Mouse (Mus musculus): Measurements from ENCODE around the gene Mcrip1. TPM values are rescaled to one million over a fixed set of nuclear protein-coding genes. Genes with fewer than 3 reads are reported as not detected.
"Not testable (repeated sequence)": the region's sequence is repeated elsewhere in the genome, so short reads cannot be mapped to it uniquely, and the experiment has no call there.

Mcrip1 gene
- polyA plus RNA-seq, 1 experiment: 191 TPM

DNA sequence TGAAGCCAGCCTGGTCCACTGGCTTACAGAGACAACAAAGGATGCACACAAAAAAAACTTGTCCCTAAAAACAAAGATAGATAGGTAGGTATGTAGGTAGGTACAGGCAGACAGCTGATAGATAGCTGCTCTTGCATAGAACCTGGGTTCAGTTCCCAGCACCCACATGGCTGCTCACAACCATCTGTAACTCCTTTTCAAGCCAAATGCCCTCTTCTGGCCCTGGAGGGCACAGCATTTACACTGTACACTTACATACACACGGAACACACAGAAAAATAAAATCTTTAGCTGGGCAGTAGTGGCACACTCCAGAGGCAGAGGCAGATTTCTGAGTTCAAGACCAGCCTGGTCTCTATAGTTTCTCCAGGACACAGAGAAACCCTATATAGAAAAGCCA is 34.4 kb upstream of the Mcrip1 start:
- H3K4me3 ChIP-seq (ENCODE audit: control insufficient read depth, insufficient read depth, low read length): no peak overlapping the region
- TF ChIP-seq CTCF (IDR thresholded peaks at IDR 0.05; ENCODE audit: borderline replicate concordance, control insufficient read depth, extremely low read depth, insufficient read depth, low read length, poor library complexity) (no peak), POLR2A (IDR thresholded peaks at IDR 0.05; ENCODE audit: control insufficient read depth, extremely low read depth, insufficient read depth, low read length, poor library complexity) (no peak)
- H3K27ac ChIP-seq (ENCODE audit: control insufficient read depth, insufficient read depth, low read length): no peak overlapping the region
- WGBS: 94% methylated on average over 1 of the region's 1 CpGs
- DNase-seq: no peak
- no peaks in the 10 kb centered on the region for H3K27me3 ChIP-seq (ENCODE audit: control insufficient read depth, insufficient read depth, low read length)
- H3K4me1 ChIP-seq (replicated peaks; ENCODE audit: control insufficient read depth, insufficient read depth, low read length): peaks cover 23% of the 10 kb centered on the region
- peaks cover 29% of the 10 kb centered on the region for H3K36me3 ChIP-seq (ENCODE audit: control insufficient read depth, insufficient read depth, low read length)

DNA sequence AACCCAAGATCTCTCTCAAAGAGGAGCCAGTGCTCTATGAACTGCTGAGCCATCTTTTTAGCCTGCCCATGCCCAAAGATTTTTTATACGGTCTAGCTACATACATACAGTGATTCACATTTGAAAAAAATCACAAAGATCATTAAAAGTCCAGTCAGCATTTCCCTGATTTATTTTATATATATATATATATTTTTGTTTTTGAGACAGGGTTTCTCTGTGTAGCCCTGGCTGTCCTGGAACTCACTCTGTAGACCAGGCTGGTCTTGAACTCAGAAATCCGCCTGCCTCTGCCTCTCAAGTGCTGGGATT is 33.4 kb upstream of the Mcrip1 start:
- DNase-seq: not testable (repeated sequence)
- H3K36me3 ChIP-seq (ENCODE audit: control insufficient read depth, insufficient read depth, low read length): peaks cover 29% of the 10 kb centered on the region

DNA sequence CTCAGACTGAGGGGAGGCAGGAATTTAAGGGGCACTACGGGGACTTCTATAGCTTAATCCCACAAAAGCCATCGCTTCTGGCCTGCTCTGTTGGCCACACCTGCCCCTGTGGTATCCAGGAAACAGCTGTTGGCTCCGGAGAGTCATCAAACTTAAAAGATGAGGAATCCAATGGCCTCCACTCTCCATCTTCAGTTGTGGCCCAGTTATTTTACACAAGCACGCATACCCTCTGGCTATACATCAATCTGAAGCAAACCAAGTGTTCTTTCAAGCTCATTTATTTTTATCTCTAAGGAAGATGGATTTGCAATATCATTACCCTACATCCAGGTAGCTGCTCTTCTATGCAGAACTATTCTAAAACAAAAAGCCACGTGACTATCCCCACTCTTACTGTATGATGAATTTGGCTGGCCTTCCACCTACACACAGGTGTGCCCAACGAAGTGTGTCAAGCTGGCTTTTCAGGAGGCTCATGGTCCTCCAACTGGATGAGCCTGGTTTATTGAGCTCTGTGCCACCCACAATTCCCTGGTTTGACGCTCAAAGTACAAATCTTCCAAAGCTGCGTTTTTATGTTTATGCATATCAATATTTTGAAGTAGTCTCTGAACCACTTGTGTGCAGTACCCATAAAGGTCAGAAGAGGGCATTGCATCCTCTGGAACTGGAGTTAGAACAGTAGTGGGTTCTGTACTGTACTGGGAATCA is 32.9 kb upstream of the Mcrip1 start:
- WGBS: 57% methylated on average over 8 of the region's 8 CpGs
- Histone ChIP-seq H3K4me1 (replicated peaks; ENCODE audit: control insufficient read depth, insufficient read depth, low read length) (peaks cover 23% of the 10 kb centered on the region), H3K27me3 (ENCODE audit: control insufficient read depth, insufficient read depth, low read length) (no peaks in the 10 kb centered on the region), H3K4me3 (ENCODE audit: control insufficient read depth, insufficient read depth, low read length) (peak overlapping the region; percentile 97), H3K36me3 (ENCODE audit: control insufficient read depth, insufficient read depth, low read length) (peaks cover 29% of the 10 kb centered on the region), H3K27ac (ENCODE audit: control insufficient read depth, insufficient read depth, low read length) (peak overlapping the region; percentile 27)
- DNase-seq: peak; percentile 68
- TF ChIP-seq POLR2A (IDR thresholded peaks at IDR 0.05; ENCODE audit: control insufficient read depth, extremely low read depth, insufficient read depth, low read length, poor library complexity) (no peak), CTCF (IDR thresholded peaks at IDR 0.05; ENCODE audit: borderline replicate concordance, control insufficient read depth, extremely low read depth, insufficient read depth, low read length, poor library complexity) (no peak)

More for the DNA sequence above, 33.4 kb upstream of the Mcrip1 start:
- H3K4me3 ChIP-seq (ENCODE audit: control insufficient read depth, insufficient read depth, low read length); H3K27ac ChIP-seq (ENCODE audit: control insufficient read depth, insufficient read depth, low read length); H3K27me3 ChIP-seq (ENCODE audit: control insufficient read depth, insufficient read depth, low read length): not testable (repeated sequence)
- WGBS: 94% methylated on average over 2 of the region's 2 CpGs
- peaks cover 23% of the 10 kb centered on the region for H3K4me1 ChIP-seq (replicated peaks; ENCODE audit: control insufficient read depth, insufficient read depth, low read length)

DNA sequence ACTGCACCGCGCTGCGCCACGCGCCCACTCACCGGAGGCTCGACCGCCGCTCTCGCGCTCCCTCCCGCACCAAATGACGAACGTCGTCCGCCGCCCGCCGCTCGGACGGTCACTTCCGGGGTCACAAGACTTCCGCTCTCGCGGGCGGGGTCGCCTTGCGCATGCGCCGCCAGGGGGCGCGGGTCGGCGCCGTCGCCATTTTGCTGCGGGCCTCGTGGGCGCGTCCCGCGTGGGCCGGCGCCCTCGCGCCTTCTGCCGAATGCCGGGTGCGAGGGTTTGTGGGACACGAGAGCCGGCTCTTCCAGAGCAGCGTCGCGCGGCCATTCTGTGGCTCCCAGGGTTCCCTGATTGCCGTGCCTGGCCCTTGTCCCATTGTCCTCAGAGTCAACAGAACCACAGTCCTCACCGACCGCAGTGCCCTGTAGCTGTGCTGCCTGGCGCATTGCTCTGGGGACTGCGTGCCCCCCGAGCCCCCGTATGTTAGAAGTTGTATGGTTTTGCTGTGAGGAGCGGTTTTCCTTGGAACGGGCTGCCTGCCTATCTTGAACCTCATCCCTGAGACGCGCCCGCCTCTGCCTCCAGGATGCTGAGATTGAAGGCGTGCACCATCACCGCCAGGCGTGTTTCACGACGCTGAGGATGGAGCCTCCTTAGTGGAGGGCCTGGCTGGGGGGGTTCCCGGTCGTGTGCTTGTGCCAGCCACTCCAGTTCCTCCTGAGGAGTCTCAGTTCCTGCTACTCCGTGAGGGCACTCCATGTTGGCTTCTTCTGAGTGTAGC is 32.2 kb upstream of the Mcrip1 start, which contains the start of gene Arhgdia:
TSS of gene Arhgdia (minus strand) at position 135 of the 778 bp plus-strand sequence.
- peaks cover 23% of the 10 kb centered on the region for H3K4me1 ChIP-seq (replicated peaks; ENCODE audit: control insufficient read depth, insufficient read depth, low read length)
- H3K27me3 ChIP-seq (ENCODE audit: control insufficient read depth, insufficient read depth, low read length): no peaks in the 10 kb centered on the region
- WGBS: 2% methylated on average over 75 of the region's 75 CpGs
- DNase-seq: peak; percentile 87
- peak within 1 kb of the TSS; percentile 97 for H3K4me3 ChIP-seq (ENCODE audit: control insufficient read depth, insufficient read depth, low read length)
- TF ChIP-seq CTCF (IDR thresholded peaks at IDR 0.05; ENCODE audit: borderline replicate concordance, control insufficient read depth, extremely low read depth, insufficient read depth, low read length, poor library complexity) (peak; percentile 72; the same call in 1 of the 2 replicates), POLR2A (IDR thresholded peaks at IDR 0.05; ENCODE audit: control insufficient read depth, extremely low read depth, insufficient read depth, low read length, poor library complexity) (peak; percentile 97)
- H3K27ac ChIP-seq (ENCODE audit: control insufficient read depth, insufficient read depth, low read length): peak within 1 kb of the TSS; percentile 51
- H3K36me3 ChIP-seq (ENCODE audit: control insufficient read depth, insufficient read depth, low read length): peaks cover 22% of the 10 kb centered on the region

DNA sequence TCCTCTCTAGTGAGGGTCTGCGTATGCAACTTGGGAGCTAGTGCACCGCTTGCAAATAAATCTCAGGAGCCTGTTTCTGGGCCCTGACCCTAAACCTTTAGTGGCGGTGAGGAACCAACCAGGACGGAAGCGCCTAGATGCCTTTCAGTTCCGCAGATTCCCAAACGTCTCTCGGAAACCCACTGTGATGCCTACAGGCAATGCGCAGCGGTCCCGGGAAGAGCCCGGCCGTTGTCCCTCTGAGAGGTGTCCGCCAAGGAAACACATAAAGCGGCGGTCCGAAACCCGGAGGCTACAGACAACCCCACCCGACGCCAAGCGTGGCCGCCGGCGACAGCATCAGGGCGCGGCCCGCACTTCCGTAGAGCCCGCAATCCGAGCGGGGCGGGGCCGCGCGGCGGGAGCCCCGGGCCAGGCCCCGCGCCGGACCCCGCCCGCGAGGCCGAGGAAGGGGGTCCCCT is 31.4 kb upstream of the Mcrip1 start:
- H3K27me3 ChIP-seq (ENCODE audit: control insufficient read depth, insufficient read depth, low read length): no peaks in the 10 kb centered on the region
- H3K4me3 ChIP-seq (ENCODE audit: control insufficient read depth, insufficient read depth, low read length): peak overlapping the region; percentile 97
- peak; percentile 47 for DNase-seq
- H3K36me3 ChIP-seq (ENCODE audit: control insufficient read depth, insufficient read depth, low read length): peaks cover 19% of the 10 kb centered on the region
- TF ChIP-seq CTCF (IDR thresholded peaks at IDR 0.05; ENCODE audit: borderline replicate concordance, control insufficient read depth, extremely low read depth, insufficient read depth, low read length, poor library complexity): no peak
- TF ChIP-seq POLR2A (IDR thresholded peaks at IDR 0.05; ENCODE audit: control insufficient read depth, extremely low read depth, insufficient read depth, low read length, poor library complexity): no peak
- H3K4me1 ChIP-seq (replicated peaks; ENCODE audit: control insufficient read depth, insufficient read depth, low read length): peaks cover 23% of the 10 kb centered on the region
- H3K27ac ChIP-seq (ENCODE audit: control insufficient read depth, insufficient read depth, low read length): peak overlapping the region; percentile 51
- 1% methylated on average over 44 of the region's 44 CpGs for WGBS

DNA sequence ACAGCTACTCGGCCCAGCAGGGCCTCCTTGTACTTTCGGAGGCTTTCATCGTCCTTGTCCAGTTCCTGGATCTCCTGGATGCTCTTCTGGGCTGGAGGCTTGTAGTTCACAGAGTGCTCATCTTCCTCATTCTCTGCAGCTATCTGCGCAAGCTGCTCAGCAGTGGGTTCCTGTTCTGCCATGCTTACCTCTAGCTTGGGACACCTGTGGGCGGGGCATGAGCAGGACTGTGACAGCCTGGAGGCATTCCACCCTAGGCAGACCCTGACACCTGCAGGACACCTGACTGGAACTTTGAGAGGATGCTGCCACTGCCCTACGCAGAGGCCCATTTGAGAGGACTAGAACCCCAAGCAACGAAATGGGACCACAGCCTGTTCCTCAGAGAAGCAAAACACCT is 30.7 kb upstream of the Mcrip1 start:
- Histone ChIP-seq H3K4me1 (replicated peaks; ENCODE audit: control insufficient read depth, insufficient read depth, low read length) (peaks cover 23% of the 10 kb centered on the region), H3K36me3 (ENCODE audit: control insufficient read depth, insufficient read depth, low read length) (peaks cover 19% of the 10 kb centered on the region), H3K4me3 (ENCODE audit: control insufficient read depth, insufficient read depth, low read length) (peak overlapping the region; percentile 97), H3K27me3 (ENCODE audit: control insufficient read depth, insufficient read depth, low read length) (no peaks in the 10 kb centered on the region), H3K27ac (ENCODE audit: control insufficient read depth, insufficient read depth, low read length) (peak overlapping the region; percentile 51)
- WGBS: 49% methylated on average over 7 of the region's 7 CpGs
- TF ChIP-seq CTCF (IDR thresholded peaks at IDR 0.05; ENCODE audit: borderline replicate concordance, control insufficient read depth, extremely low read depth, insufficient read depth, low read length, poor library complexity) (no peak), POLR2A (IDR thresholded peaks at IDR 0.05; ENCODE audit: control insufficient read depth, extremely low read depth, insufficient read depth, low read length, poor library complexity) (no peak)
- peak; percentile 26 for DNase-seq

All from thymus, adult 2 months (tissue).